Mouse (Mus musculus): Measurements from ENCODE around the gene Socs5. TPM values are rescaled to one million over a fixed set of nuclear protein-coding genes. Genes with fewer than 3 reads are reported as not detected.

Gene Socs5
- total RNA-seq, 2 experiments from 2014 or later = 11.3 to 14.0 TPM

DNA sequence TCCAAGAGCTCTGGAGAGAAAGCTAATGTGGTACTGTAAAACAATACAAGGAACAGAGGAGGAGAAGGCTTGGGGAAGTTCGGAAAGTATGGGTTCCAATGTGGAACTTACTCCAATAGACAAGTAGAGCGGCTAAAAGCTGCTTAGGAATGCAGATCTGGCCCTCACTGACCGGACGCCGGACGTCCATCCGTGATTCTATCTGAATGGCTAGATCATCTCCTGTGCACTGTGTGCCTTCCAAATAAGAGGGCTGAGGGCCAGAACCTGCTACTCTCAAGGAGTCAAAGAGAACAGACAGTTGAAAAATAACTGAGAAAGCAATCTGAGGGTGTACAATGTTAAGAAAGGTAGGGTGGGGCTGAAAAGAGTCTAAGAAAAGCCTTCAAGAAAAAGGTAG is 1.5 kb upstream of the Socs5 start:
- intact Hi-C loops (cut with DNase I; ENCODE audit: low total_unique reads) = loop anchor here (10.0 kb wide), 1 partner anchor 61 kb away; no protein-coding TSS in a partner anchor
- no peak for DNase-seq

DNA sequence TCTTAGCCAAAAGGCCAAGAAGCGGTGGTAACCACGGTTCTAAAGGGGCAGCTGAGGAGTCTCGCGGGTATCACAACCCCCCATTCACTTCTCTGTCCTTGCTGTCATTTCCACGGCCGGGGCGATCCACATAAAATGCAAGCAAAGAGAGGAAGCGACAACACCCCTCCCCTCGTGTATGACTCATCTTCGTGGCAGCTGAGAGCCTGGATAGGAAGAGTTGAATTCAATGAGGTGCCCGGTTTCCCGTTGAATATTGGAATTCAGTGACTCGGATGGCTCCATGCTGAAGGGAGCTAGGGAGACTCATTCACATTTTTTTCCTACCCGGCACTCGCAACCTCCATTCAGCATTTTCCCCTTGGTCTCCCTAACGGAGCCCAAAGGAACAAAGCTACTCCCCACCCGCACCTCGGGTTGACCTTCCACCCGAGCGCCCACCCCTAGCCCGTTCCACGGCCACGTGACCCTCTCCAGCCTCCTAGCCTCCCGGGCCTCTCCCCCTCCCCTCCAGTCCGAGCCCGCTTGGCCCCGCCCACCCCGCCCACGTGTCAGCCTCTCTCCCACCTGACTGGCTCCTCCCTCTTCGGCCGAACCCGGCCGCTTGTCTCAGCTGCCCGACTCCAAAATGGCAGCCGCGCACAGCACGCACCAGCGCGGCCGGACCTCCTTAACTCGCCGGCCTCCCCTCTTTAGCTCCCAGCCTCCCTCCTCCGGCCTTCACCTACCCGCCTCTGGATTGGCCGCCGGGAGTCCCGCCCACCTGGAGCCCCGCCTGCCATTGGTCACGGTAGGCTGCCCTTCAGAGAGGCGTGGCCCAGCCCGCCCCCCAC is 572 bp upstream of the Socs5 start:
- intact Hi-C loops (cut with DNase I; ENCODE audit: low total_unique reads) = loop anchor here (10.0 kb wide), 1 partner anchor 62 kb away; no protein-coding TSS in a partner anchor
- DNase-seq = peak; percentile 98

DNA sequence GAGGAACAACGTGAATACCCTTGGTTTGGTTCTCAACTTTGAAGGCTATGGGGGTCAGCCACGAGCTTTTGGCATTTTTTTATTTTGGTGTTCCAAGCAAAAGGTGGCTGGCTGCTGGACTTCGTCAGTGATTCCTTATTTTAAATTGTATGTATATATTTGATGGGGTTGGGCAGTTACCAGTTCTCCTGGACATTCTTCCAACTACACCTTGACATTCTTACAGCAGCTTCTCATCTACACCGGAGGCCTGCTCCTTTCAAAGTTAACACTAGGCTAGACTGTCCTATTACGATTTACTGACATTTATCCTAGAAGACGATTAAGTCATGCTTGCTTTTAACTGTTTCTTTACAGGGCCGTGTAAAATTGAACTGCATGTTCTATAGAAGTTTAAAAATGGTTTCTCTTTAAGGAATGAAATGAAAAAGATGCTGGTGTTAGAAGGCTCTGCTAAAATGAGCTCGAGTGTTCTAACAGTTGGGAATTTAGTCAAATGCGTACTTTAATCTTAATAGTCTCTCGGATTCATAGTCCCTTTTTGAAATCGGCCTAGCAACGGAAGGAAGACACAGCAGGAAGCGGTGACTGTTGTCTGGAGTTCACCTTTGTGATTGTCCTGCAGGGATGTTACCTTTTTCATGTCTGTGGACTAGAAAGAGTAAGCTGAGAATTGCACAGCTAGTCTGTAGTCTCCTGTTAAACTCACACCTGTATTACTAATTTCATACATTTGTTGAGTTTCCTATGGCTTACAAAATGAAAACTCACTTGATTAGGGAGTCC is 1.2 kb downstream of the Socs5 start:
- intact Hi-C loops (cut with DNase I; ENCODE audit: low total_unique reads) = loop anchor here (10.0 kb wide), 1 partner anchor 64 kb away; no protein-coding TSS in a partner anchor
- DNase-seq = no peak

DNA sequence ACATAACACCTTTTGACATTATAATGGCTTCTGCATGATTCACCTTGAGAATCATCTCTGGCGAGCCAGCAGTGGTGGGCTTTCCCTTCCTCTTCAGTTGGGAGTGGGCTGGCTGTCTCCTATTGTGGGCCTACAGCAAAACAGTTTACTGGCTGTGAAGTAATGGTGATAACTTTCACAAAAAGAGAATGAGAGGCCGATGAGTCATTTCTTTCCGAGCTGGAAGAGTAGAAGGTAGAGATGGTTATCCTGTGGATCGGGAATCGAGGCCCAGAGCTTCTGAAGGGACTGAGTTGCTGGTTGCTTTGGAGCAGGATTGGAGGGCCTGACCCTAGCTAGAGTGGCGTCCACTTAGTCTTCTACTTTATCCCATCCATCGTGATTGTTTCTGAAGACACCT is 2.0 kb downstream of the Socs5 start:
- intact Hi-C loops (cut with DNase I; ENCODE audit: low total_unique reads) = loop anchor here (10.0 kb wide), 1 partner anchor 65 kb away; no protein-coding TSS in a partner anchor
- DNase-seq = no peak

DNA sequence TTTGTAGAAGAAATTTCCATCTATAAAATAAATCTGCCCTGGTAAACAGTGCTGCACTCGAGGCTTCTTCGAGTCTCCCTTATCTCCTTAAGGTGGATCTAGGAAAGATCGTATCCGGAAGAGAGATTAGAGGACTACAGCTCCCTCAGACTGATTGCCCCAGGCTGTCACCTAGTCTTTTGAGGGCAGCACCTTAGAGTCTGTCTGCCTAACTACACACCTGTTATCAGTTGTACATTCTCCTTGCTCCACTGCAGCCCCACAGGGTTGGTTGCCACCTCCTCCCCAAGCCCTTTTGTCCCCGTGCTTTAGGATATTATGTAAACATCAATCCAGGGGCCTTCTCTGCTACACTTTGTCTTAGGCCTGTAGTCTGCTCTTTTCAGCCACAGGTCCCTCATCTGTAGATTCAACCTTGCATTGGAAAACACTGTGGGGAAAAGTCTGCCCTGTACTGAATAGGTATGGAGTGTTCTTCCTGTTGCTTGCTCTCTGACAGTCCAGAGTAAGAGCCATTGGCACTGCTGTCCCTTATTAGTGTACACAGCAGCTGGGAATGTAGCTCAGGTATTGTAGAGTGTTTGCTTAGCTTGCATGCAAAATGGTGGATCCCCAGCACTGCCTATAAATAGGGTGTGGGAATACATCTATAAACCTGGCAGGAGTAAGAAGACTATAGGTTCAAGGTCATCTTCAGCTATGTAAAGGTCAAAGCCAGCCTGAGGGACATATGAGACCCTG is 5.5 kb downstream of the Socs5 start:
- DNase-seq = no peak
- intact Hi-C loops (cut with DNase I; ENCODE audit: low total_unique reads) = no loop called here

DNA sequence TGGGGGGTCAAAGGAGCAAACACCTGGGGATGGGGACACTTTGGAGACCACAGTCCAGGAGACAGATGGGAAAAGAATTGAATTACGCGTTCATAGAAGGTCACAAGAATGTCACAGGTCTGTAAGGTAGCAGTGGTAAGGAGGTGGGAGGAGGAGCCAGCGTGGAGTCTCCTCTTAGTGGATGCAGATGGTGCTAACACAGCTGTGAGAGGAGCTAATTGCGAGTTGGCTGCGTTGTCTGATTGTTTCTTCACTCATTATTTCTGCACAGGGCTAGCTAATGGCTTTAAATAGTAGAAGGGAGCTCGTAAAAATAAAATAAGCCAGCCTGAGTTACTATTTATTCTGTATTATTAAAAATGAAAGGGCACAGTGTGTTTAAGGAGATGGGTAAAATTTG is 8.1 kb downstream of the Socs5 start:
- intact Hi-C loops (cut with DNase I; ENCODE audit: low total_unique reads) = no loop called here
- DNase-seq = no peak

DNA sequence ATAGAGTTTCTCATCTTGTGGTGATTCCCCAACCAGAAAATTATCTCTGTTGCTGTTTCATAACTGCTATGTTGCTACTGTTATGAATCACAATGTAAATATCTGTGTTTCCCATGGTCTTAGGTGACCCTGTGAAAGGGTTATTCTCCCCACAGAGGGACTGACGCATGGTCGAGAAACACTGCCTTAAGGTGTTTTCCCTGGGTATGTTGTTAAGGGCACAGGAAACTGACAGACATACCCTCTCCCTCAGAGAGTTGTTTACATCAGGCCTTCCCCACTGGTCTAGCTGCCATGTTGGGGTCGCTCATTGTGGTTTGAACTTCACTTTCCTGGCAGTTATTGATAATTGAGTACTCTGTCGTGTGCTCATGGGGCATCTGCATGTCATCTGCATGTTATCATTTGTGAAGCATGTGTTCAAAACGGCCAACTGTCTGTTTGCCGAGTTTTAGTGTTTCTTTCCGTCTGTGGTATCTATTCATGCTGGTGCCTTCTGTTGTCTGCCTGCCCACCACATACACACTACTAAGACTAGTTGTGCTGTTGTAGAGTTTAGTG is 11.6 kb downstream of the Socs5 start:
- intact Hi-C loops (cut with DNase I; ENCODE audit: low total_unique reads) = no loop called here
- no peak for DNase-seq

DNA sequence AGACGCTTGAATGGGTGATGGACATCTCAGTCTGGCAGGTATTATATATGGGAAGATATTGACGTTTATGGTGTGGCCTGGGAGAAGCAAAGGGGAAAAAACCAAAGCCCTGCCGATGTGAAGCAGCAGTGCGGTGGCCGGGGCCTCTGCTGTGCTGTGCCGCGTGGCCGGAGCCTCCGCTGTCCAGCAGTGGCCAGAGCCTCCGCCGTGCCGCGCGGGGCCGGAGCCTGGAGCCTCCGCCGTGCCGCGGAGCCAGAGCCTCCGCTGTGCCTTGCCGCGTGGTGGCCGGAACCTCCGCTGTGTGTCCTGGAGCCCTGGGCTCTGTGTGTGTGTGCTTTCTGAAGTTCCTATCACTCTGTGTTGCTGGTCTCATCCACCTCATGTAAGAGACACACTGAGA is 17.9 kb downstream of the Socs5 start:
- intact Hi-C loops (cut with DNase I; ENCODE audit: low total_unique reads) = no loop called here
- DNase-seq = peak; percentile 32

DNA sequence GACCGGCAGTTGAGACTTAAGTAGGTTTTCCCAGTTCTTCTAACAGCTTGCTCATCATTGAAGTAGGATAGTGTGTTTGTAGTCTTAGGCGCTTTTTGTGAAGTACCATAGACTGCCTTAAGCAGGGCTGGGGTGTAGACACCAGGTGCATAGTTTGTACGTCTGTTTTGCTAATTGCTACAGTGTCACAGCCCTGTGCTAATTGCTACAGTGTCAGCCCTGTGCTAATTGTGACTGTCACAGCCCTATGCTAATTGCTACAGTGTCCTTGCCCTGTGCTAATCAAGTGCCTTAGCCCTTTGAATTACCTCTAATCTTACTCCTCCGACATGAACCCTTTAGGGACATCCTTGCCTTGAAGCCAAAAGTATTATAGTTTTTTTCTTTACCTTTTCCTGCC is 24.8 kb downstream of the Socs5 start:
- intact Hi-C loops (cut with DNase I; ENCODE audit: low total_unique reads) = no loop called here
- no peak for DNase-seq

DNA sequence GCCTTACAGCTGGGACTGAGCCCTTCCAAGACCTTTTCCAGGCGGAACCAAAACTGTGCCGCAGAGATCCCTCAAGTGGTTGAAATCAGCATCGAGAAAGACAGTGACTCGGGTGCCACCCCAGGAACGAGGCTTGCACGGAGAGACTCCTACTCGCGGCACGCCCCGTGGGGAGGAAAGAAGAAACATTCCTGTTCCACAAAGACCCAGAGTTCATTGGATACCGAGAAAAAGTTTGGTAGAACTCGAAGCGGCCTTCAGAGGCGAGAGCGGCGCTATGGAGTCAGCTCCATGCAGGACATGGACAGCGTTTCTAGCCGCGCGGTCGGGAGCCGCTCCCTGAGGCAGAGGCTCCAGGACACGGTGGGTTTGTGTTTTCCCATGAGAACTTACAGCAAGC is 26.3 kb downstream of the Socs5 start:
- peak; percentile 35 for DNase-seq
- intact Hi-C loops (cut with DNase I; ENCODE audit: low total_unique reads) = no loop called here

DNA sequence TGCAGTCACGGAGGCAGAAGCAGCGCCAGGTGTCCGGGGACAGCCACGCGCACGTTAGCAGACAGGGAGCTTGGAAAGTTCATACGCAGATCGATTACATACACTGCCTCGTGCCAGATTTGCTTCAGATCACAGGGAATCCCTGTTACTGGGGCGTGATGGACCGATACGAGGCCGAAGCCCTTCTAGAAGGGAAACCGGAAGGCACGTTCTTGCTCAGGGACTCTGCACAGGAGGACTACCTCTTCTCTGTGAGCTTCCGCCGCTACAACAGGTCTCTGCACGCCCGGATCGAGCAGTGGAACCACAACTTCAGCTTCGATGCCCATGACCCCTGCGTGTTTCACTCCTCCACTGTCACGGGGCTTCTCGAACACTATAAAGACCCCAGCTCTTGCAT is 27.2 kb downstream of the Socs5 start:
- intact Hi-C loops (cut with DNase I; ENCODE audit: low total_unique reads) = no loop called here

DNA sequence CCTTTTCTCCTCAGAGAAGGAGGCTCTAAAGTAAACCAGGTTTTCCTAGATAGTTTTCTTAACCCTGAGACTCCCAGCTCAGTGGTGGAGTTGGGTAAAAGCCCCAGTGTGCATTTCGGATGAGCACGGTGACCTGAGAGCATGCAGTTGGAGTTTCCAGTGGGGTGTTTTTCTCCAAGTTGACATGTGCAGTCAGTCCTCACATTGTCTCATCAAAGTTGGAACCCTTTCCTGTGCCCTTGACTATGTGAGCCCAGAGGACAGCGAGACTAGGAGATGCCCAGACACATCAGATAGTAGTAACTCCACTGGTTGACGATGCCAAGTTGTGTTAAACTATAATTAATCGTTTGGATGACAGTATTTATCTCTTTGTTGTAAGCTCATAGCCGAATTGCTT is 28.3 kb downstream of the Socs5 start:
- intact Hi-C loops (cut with DNase I; ENCODE audit: low total_unique reads) = no loop called here
- no peak for DNase-seq

More for the DNA sequence above, 27.2 kb downstream of the Socs5 start:
- no peak for DNase-seq

DNA sequence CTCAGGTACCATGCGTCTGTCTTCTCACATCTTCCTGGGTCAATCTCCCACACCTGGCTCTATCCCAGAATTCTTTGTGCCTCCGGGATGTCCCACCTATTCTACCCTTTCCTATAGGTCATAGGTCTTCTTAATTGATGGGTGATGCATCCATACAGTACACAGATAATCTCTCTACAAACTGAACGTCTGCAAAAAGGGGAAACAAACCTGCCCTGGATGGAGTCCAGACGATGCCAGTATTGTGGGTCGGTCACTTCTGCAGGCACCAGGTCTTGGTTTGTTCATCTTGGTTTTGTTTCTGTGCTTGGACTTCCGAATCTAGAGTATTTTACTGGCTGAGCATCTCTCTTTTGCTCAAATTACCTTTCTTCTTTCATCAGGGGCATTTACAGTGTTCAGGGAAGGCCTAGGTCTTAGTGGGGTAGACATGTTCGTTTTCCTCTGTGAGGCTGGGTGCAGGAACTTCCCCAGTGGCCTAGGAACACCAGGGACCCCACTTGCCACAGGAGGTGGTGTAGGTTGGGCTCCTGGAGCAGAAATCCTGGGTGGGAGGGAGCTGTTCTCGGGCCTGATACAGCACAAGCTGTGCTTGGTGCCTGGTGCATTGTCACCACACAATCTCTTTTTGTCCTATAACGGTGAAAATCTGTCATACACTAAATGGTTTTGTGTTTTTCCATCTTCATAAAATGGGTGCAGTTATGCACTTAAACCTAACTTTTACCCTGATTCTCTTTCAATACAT is 33.9 kb downstream of the Socs5 start:
- DNase-seq = no peak
- intact Hi-C loops (cut with DNase I; ENCODE audit: low total_unique reads) = no loop called here

DNA sequence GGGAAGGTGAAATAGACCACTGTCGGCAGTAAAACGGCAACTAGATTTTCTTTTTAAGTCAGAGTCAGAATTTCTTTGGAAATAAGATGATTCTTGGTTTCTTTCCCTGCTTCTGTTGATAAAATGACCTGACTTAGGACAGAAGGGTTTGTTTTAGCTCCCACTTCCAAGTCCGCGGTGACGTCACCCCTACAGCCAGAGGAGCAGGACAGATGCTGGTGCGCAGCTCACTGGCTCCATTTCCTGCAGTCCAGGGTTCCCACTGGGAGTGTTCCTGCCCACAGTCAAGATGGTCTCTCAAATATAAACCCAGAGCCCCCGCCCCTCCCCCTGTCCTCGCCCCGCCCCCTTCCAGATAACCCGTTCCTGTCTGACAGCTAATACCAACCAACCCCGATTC is 34.8 kb downstream of the Socs5 start:
- DNase-seq = peak; percentile 81
- intact Hi-C loops (cut with DNase I; ENCODE audit: low total_unique reads) = no loop called here

DNA sequence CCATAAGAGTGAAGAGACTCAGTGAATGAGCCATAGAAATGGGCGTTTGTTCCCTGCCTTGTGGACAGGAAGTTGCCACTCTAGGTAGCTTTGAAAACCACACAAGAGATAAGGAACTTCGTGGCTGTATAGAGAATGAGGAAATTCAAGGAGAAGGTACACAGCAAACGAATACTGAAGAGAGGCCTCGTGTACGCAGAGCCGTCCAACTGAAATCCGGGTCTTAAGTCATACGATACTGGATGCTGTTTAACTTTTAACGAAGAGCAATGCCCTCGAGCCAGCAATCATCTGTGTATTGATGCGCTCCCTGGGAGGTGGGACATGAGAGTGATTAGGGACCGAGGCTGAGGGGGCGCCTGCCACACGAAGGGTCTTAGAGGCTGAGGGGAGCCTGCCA is 35.7 kb downstream of the Socs5 start:
- no peak for DNase-seq
- intact Hi-C loops (cut with DNase I; ENCODE audit: low total_unique reads) = no loop called here

DNA sequence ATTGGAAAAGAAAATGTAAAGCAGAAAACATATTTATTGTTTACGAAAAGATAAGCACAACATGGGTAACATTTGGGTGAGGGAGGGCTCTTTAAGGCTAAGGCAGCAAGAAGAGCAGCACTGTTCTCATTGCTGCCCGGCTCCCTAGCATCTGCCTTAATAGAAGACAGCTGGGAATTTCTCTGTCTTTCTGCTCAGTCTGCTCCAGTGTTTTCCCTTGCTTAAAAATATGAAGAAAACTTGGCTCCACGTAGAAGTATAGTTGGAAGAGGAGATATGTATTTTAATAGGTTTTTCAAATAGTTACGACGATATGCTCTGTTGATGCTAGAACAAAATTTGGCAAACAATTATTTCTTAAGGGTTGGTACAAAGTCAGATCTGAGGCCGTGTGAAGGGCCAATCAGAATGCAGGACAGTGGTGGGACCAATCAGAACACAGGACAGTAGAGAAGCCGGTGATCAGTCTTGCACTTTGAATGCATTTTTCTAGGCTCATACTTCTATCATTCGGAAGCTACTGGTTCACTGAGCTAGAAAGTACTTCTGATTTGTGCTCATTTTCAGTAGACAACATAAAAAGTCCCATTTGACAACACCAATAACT is 39.0 kb downstream of the Socs5 start:
- intact Hi-C loops (cut with DNase I; ENCODE audit: low total_unique reads) = no loop called here
- DNase-seq = no peak

DNA sequence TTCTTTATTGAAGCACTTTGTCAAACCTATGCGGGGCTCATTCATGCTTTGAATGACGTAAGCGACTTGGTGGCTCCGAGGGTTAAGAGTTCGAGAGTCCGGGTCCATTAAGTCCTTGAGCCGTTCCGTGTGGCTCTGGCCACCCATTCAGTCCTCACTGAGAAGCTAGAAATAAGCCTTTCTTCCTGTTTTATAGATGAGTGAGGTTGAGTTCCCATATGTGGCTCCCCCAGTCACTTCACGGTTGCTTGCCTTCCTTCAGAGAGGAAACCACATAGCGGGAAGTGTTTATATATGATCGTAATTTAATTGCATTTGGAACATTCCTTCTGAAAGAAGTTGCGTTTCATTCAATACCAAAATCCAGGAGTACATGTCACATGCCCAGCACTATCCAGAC is 42.3 kb downstream of the Socs5 start:
- no peak for DNase-seq
- intact Hi-C loops (cut with DNase I; ENCODE audit: low total_unique reads) = no loop called here

DNA sequence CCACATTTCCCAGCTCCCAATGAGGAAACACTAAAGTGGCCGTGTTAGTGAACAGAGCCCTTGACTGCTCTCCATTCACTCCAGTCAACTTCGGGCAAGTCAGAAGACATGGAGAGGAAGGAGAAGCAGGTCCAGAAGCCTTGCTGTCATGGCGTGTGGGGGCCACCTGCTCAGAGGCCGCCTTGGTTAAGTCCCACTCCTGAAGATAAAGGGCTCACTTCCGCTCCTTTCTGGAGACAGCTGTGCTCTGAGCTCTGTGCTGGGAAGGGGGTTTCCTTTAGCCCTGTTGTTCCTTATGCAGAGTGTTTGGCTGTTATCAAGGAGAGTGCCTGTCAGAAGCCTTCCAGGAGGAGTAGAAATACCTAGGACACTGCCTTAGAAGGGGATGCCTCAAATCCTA is 45.5 kb downstream of the Socs5 start:
- intact Hi-C loops (cut with DNase I; ENCODE audit: low total_unique reads) = no loop called here

DNA sequence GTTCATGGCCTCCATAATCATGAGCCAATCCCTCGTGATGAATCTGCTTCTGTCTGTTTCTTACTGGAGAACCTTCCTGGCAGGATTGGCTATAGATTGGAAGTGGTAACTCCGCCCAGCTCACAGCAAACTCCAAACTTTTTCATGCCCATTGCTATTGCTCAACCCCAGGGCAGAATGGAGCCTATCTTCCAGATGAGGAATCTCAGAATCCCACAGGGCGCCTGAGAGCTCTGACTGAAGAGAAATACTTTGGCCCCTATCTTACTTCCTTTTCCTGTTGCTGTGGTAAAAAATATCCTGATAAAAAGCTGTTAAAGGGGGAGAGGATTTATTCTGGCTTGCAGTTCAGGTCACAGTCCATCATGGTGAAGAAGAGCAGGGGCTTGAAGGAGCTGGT is 48.2 kb downstream of the Socs5 start:
- DNase-seq = no peak
- intact Hi-C loops (cut with DNase I; ENCODE audit: low total_unique reads) = no loop called here

More for the DNA sequence above, 45.5 kb downstream of the Socs5 start:
- no peak for DNase-seq

All from gastrocnemius, postnatal 14 days (tissue).